In the genomic region with DNA sequence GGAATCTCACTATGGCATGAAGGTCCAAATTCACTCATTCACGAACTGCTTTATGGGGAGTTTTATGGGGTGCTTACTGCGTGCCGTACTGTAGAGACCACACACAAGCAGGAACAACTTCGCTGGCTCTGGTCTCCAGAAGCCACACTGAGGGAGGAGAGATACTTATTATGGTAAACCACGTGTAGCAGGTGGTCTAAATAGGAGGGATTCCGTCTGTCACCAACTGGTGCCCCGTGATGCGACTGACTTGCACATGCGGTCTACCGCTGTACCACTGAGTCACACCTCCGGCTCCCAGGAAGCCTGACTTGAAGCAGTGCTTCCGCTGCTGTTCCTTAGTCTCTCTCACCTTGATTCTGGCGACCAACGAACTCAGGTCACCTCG, we compare ENCODE assay signal across 8 mouse cellular contexts. TPM values are rescaled to one million over a fixed set of nuclear protein-coding genes. Genes with fewer than 3 reads are reported as not detected.
DNase-seq lines count a peak whose midpoint lies in the region; ATAC-seq and TF ChIP-seq lines count a peak whose summit lies in the region.

No protein-coding gene starts in this region.

- no peaks in the 10 kb centered on the region for H3K9me3 ChIP-seq in heart, embryonic 13.5 days
- no peaks in the 10 kb centered on the region for H3K9me3 ChIP-seq in forebrain, embryonic 11.5 days (ENCODE audit: control insufficient read depth, low read length)
- H3K9me3 ChIP-seq in kidney, postnatal 0 days (replicated peaks; ENCODE audit: low read length), result no peaks in the 10 kb centered on the region
- H3K9me3 ChIP-seq in midbrain, embryonic 10.5 days (replicated peaks), result peaks cover 7% of the 10 kb centered on the region; the same call in 1 of the 2 replicates
- no peaks in the 10 kb centered on the region for H3K9me3 ChIP-seq in stomach, embryonic 16.5 days (replicated peaks; ENCODE audit: control insufficient read depth, low read length)

- intact Hi-C loops in heart, postnatal 14 days (cut with DNase I), result loop anchor here (2.0 kb wide), 2 partner anchors 38 to 48 kb away; no protein-coding TSS in a partner anchor

- WGBS in heart, embryonic 13.5 days, result 1% methylated on average over 15 of the region's 15 CpGs
- 1% methylated on average over 15 of the region's 15 CpGs for WGBS in forebrain, embryonic 11.5 days
- WGBS in kidney, postnatal 0 days, result 1% methylated on average over 15 of the region's 15 CpGs
- 3% methylated on average over 15 of the region's 15 CpGs for WGBS in midbrain, embryonic 10.5 days
- 1% methylated on average over 15 of the region's 15 CpGs for WGBS in stomach, embryonic 16.5 days

- ATAC-seq in heart, embryonic 13.5 days (ENCODE audit: extremely low read depth, insufficient number of reproducible peaks, low FRiP score, low TSS enrichment), result peak; percentile 9; the same call in 1 of the 2 replicates
- ATAC-seq in forebrain, embryonic 11.5 days (replicated peaks; ENCODE audit: low FRiP score), result peak; percentile 13
- ATAC-seq in kidney, postnatal 0 days (replicated peaks; ENCODE audit: low FRiP score, low read depth), result peak; percentile 14; the same call in 1 of the 2 replicates
- ATAC-seq in stomach, embryonic 16.5 days (ENCODE audit: insufficient read depth, low FRiP score), result peak; percentile 9; the same call in 1 of the 2 replicates

- H3K27ac ChIP-seq in heart, embryonic 13.5 days (replicated peaks), result peak overlapping the region; percentile 99
- peak overlapping the region; percentile 92; the same call in 1 of the 2 replicates for H3K27ac ChIP-seq in forebrain, embryonic 11.5 days (ENCODE audit: low read depth, low read length)
- peak overlapping the region; percentile 98; the same call in 1 of the 2 replicates for H3K27ac ChIP-seq in kidney, postnatal 0 days
- H3K27ac ChIP-seq in midbrain, embryonic 10.5 days (replicated peaks), result peak overlapping the region; percentile 98
- H3K27ac ChIP-seq in stomach, embryonic 16.5 days (ENCODE audit: low read length), result peak overlapping the region; percentile 99

- H3K4me2 ChIP-seq in heart, embryonic 13.5 days, result peak overlapping the region; percentile 90
- H3K4me2 ChIP-seq in forebrain, embryonic 11.5 days (ENCODE audit: low read depth, low read length, severe bottlenecking), result peak overlapping the region; percentile 93
- peak overlapping the region; percentile 96 for H3K4me2 ChIP-seq in kidney, postnatal 0 days (ENCODE audit: low read length)
- peak overlapping the region; percentile 86 for H3K4me2 ChIP-seq in stomach, embryonic 16.5 days (ENCODE audit: low read depth, low read length)

- peaks cover 67% of the 10 kb centered on the region for H3K4me1 ChIP-seq in heart, embryonic 13.5 days
- H3K4me1 ChIP-seq in forebrain, embryonic 11.5 days (replicated peaks; ENCODE audit: control insufficient read depth, insufficient read depth, low read length), result peaks cover 8% of the 10 kb centered on the region
- no peaks in the 10 kb centered on the region for H3K4me1 ChIP-seq in kidney, postnatal 0 days (replicated peaks; ENCODE audit: insufficient read depth, low read length)
- H3K4me1 ChIP-seq in midbrain, embryonic 10.5 days, result peaks cover 40% of the 10 kb centered on the region
- peaks cover 13% of the 10 kb centered on the region; the same call in 1 of the 2 replicates for H3K4me1 ChIP-seq in stomach, embryonic 16.5 days (ENCODE audit: control insufficient read depth, insufficient read depth, low read length)

- H3K9ac ChIP-seq in heart, embryonic 13.5 days, result peak overlapping the region; percentile 98
- peak overlapping the region; percentile 93 for H3K9ac ChIP-seq in forebrain, embryonic 11.5 days (ENCODE audit: low read length)
- peak overlapping the region; percentile 89 for H3K9ac ChIP-seq in kidney, postnatal 0 days (ENCODE audit: low read depth, low read length)
- peak overlapping the region; percentile 84 for H3K9ac ChIP-seq in stomach, embryonic 16.5 days (ENCODE audit: low read length)

- H3K36me3 ChIP-seq in heart, embryonic 13.5 days, result peaks cover 8% of the 10 kb centered on the region
- no peaks in the 10 kb centered on the region; the same call in 1 of the 2 replicates for H3K36me3 ChIP-seq in forebrain, embryonic 11.5 days (ENCODE audit: control insufficient read depth, insufficient read depth, low read length)
- H3K36me3 ChIP-seq in kidney, postnatal 0 days (ENCODE audit: insufficient read depth, low read length), result no peaks in the 10 kb centered on the region
- H3K36me3 ChIP-seq in midbrain, embryonic 10.5 days, result peaks cover 18% of the 10 kb centered on the region
- no peaks in the 10 kb centered on the region for H3K36me3 ChIP-seq in stomach, embryonic 16.5 days (ENCODE audit: control insufficient read depth, insufficient read depth, low read length)

- no peak for TF ChIP-seq CTCF in kidney, postnatal 0 days (IDR thresholded peaks at IDR 0.05; ENCODE audit: low read depth)

- peak overlapping the region; percentile 80 for H3K4me3 ChIP-seq in heart, embryonic 13.5 days
- peak overlapping the region; percentile 79 for H3K4me3 ChIP-seq in forebrain, embryonic 11.5 days (ENCODE audit: low read depth, low read length)
- peak overlapping the region; percentile 86 for H3K4me3 ChIP-seq in kidney, postnatal 0 days (replicated peaks; ENCODE audit: low read depth, low read length)
- H3K4me3 ChIP-seq in midbrain, embryonic 10.5 days, result peak overlapping the region; percentile 89
- peak overlapping the region; percentile 84 for H3K4me3 ChIP-seq in stomach, embryonic 16.5 days (replicated peaks; ENCODE audit: low read length)

- H3K27me3 ChIP-seq in heart, embryonic 13.5 days (replicated peaks), result no peaks in the 10 kb centered on the region
- no peaks in the 10 kb centered on the region; the same call in 1 of the 2 replicates for H3K27me3 ChIP-seq in forebrain, embryonic 11.5 days (ENCODE audit: control insufficient read depth, insufficient read depth, low read length)
- no peaks in the 10 kb centered on the region for H3K27me3 ChIP-seq in kidney, postnatal 0 days (ENCODE audit: insufficient read depth, low read length)
- peaks cover 24% of the 10 kb centered on the region for H3K27me3 ChIP-seq in midbrain, embryonic 10.5 days (ENCODE audit: low read depth, poor library complexity, severe bottlenecking)
- no peaks in the 10 kb centered on the region for H3K27me3 ChIP-seq in stomach, embryonic 16.5 days (ENCODE audit: control insufficient read depth, insufficient read depth, low read length)

- DNase-seq in heart, postnatal 14 days, result no peak
- peak; percentile 63 for DNase-seq in ES-CJ7 (ENCODE audit: low read depth, low spot score)
- DNase-seq in forebrain, embryonic 11.5 days (ENCODE audit: low spot score), result peak; percentile 62
- DNase-seq in kidney, postnatal 0 days (ENCODE audit: low spot score), result no peak
- peak; percentile 53 for DNase-seq in midbrain, embryonic 10.5 days (ENCODE audit: low spot score)
- no peak for DNase-seq in adrenal gland, postnatal 4 days (ENCODE audit: low spot score in 2 of 2)

RNA-seq across cellular contexts. Expression of a gene that starts 1.0 kb away (rescaled TPM):
- 22.9 and 32.9 TPM in 2 replicates for polyA plus RNA-seq in heart, embryonic 13.5 days (2015; fragmentation: Nextera tagmentation; extraction: Ambion mirVana)
- 100 to 1,000 TPM in 1 of 2 experiments, 10 to 100 TPM in 1; 95.6 to 104 TPM for total RNA-seq in heart, postnatal 14 days (2021)
- 21.6 and 23.1 TPM in 2 replicates for polyA plus RNA-seq in forebrain, embryonic 11.5 days (2014; fragmentation: Nextera tagmentation; extraction: Ambion mirVana)
- 11.2 and 13.1 TPM in 2 replicates for polyA plus RNA-seq in kidney, postnatal 0 days (2015; fragmentation: Nextera tagmentation; extraction: Ambion mirVana)
- 9.1 and 11.4 TPM in 2 replicates for polyA plus RNA-seq in midbrain, embryonic 10.5 days (2016; fragmentation: Nextera tagmentation; extraction: Ambion mirVana)
- polyA plus RNA-seq in stomach, embryonic 16.5 days (2015; fragmentation: Nextera tagmentation; extraction: Ambion mirVana), result 7.9 and 9.1 TPM in 2 replicates
- 10 to 100 TPM; 37.2 to 43.2 TPM for total RNA-seq in adrenal gland, postnatal 4 days (2021)

Comparison
In these comparisons a context has a peak if more than half of its experiments do, and no peak if none do; other contexts are left out.
1. DNase-seq: peak in ES-CJ7 (single experiment), forebrain, embryonic 11.5 days (single experiment) and midbrain, embryonic 10.5 days (single experiment); none in heart, postnatal 14 days (0 of 2), kidney, postnatal 0 days (single experiment) and adrenal gland, postnatal 4 days (0 of 2).
2. Peak in every context shown above with its lines, with median percentiles within 50 percentile points of each other: ATAC-seq, H3K27ac ChIP-seq, H3K4me2 ChIP-seq, H3K4me3 ChIP-seq and H3K9ac ChIP-seq.